Mouse (Mus musculus): ENCODE data around the gene Gm7271. TPM values are rescaled to one million over a fixed set of nuclear protein-coding genes. Genes with fewer than 3 reads are reported as not detected.

Gm7271 gene
- not detected in 2 replicates for polyA plus RNA-seq (2016; fragmentation: Nextera tagmentation; extraction: Ambion mirVana)

GRCm38 (mm10) chr5:76483811-76484210 lies at the start of gene Gm7271:
Gene Gm7271 (plus strand): TSS chr5:76484040.
- Histone ChIP-seq H3K9ac (no peak within 1 kb of the TSS), H3K4me3 (replicated peaks) (no peak within 1 kb of the TSS), H3K27me3 (no peaks in the 10 kb centered on the region), H3K4me2 (no peak within 1 kb of the TSS), H3K9me3 (no peaks in the 10 kb centered on the region), H3K36me3 (replicated peaks) (no peaks in the 10 kb centered on the region), H3K27ac (no peak within 1 kb of the TSS), H3K4me1 (no peaks in the 10 kb centered on the region)
- 60% methylated on average over 5 of the region's 5 CpGs for WGBS
- ATAC-seq (ENCODE audit: low FRiP score): no peak

- Histone ChIP-seq H3K4me2 (no peak overlapping the region), H3K36me3 (replicated peaks) (no peaks in the 10 kb centered on the region), H3K9me3 (no peaks in the 10 kb centered on the region), H3K4me1 (no peaks in the 10 kb centered on the region), H3K27me3 (no peaks in the 10 kb centered on the region), H3K27ac (no peak overlapping the region), H3K9ac (no peak overlapping the region), H3K4me3 (replicated peaks) (no peak overlapping the region)
- ATAC-seq (ENCODE audit: low FRiP score): no peak
- WGBS: 86% methylated on average over 5 of the region's 5 CpGs
Measured at GRCm38 (mm10) chr5:76437100-76437499, 46.7 kb upstream of the Gm7271 start.

GRCm38 (mm10) chr5:76437696-76438095 lies 46.1 kb upstream of the Gm7271 start:
- no peak overlapping the region for H3K4me3 ChIP-seq (replicated peaks)
- WGBS: 94% methylated on average over 8 of the region's 8 CpGs
- no peaks in the 10 kb centered on the region for H3K4me1 ChIP-seq
- no peak overlapping the region for H3K27ac ChIP-seq
- no peaks in the 10 kb centered on the region for H3K36me3 ChIP-seq (replicated peaks)
- H3K4me2 ChIP-seq: no peak overlapping the region
- H3K27me3 ChIP-seq: no peaks in the 10 kb centered on the region
- no peak overlapping the region for H3K9ac ChIP-seq
- ATAC-seq (ENCODE audit: low FRiP score): no peak
- H3K9me3 ChIP-seq: no peaks in the 10 kb centered on the region

GRCm38 (mm10) chr5:76441431-76441830 lies 42.4 kb upstream of the Gm7271 start:
- 79% methylated on average over 4 of the region's 4 CpGs for WGBS
- ATAC-seq (ENCODE audit: low FRiP score): no peak

GRCm38 (mm10) chr5:76474931-76475330 lies 8.9 kb upstream of the Gm7271 start:
- no peak overlapping the region for H3K9ac ChIP-seq
- WGBS: 96% methylated on average over 2 of the region's 2 CpGs
- no peaks in the 10 kb centered on the region for H3K36me3 ChIP-seq (replicated peaks)
- H3K27me3 ChIP-seq: no peaks in the 10 kb centered on the region
- no peak overlapping the region for H3K27ac ChIP-seq
- no peaks in the 10 kb centered on the region for H3K9me3 ChIP-seq
- ATAC-seq (ENCODE audit: low FRiP score): no peak
- H3K4me1 ChIP-seq: no peaks in the 10 kb centered on the region
- H3K4me3 ChIP-seq (replicated peaks): no peak overlapping the region
- H3K4me2 ChIP-seq: no peak overlapping the region

More at GRCm38 (mm10) chr5:76441431-76441830, 42.4 kb upstream of the Gm7271 start:
- H3K27me3 ChIP-seq: no peaks in the 10 kb centered on the region
- H3K9ac ChIP-seq: no peak overlapping the region
- no peak overlapping the region for H3K4me3 ChIP-seq (replicated peaks)
- H3K27ac ChIP-seq: no peak overlapping the region
- no peaks in the 10 kb centered on the region for H3K9me3 ChIP-seq
- H3K4me2 ChIP-seq: no peak overlapping the region
- no peaks in the 10 kb centered on the region for H3K36me3 ChIP-seq (replicated peaks)
- no peaks in the 10 kb centered on the region for H3K4me1 ChIP-seq

- Histone ChIP-seq H3K27ac (no peak overlapping the region), H3K4me1 (no peaks in the 10 kb centered on the region), H3K4me2 (no peak overlapping the region), H3K27me3 (no peaks in the 10 kb centered on the region), H3K9ac (no peak overlapping the region), H3K36me3 (replicated peaks) (no peaks in the 10 kb centered on the region), H3K4me3 (replicated peaks) (no peak overlapping the region), H3K9me3 (no peaks in the 10 kb centered on the region)
- no peak for ATAC-seq (ENCODE audit: low FRiP score)
- 84% methylated on average over 4 of the region's 4 CpGs for WGBS
Measured at GRCm38 (mm10) chr5:76476873-76477272, 7.0 kb upstream of the Gm7271 start.

GRCm38 (mm10) chr5:76477764-76478163 lies 6.1 kb upstream of the Gm7271 start:
- Histone ChIP-seq H3K36me3 (replicated peaks) (no peaks in the 10 kb centered on the region), H3K9ac (no peak overlapping the region), H3K27me3 (no peaks in the 10 kb centered on the region), H3K4me2 (no peak overlapping the region), H3K27ac (no peak overlapping the region), H3K4me1 (no peaks in the 10 kb centered on the region), H3K4me3 (replicated peaks) (no peak overlapping the region), H3K9me3 (no peaks in the 10 kb centered on the region)
- WGBS: 42% methylated on average over 9 of the region's 9 CpGs
- no peak for ATAC-seq (ENCODE audit: low FRiP score)

GRCm38 (mm10) chr5:76495126-76495525 lies 11.3 kb downstream of the Gm7271 start:
- 75% methylated on average over 13 of the region's 13 CpGs for WGBS
- no peak for ATAC-seq (ENCODE audit: low FRiP score)
- H3K27me3 ChIP-seq: no peaks in the 10 kb centered on the region
- H3K4me2 ChIP-seq: no peak overlapping the region
- H3K9ac ChIP-seq: no peak overlapping the region
- no peak overlapping the region for H3K4me3 ChIP-seq (replicated peaks)
- no peaks in the 10 kb centered on the region for H3K4me1 ChIP-seq
- no peaks in the 10 kb centered on the region for H3K9me3 ChIP-seq
- no peaks in the 10 kb centered on the region for H3K36me3 ChIP-seq (replicated peaks)
- H3K27ac ChIP-seq: no peak overlapping the region

- ATAC-seq (ENCODE audit: low FRiP score): no peak
- no peak overlapping the region for H3K27ac ChIP-seq
- H3K4me3 ChIP-seq (replicated peaks): no peak overlapping the region
- H3K9ac ChIP-seq: no peak overlapping the region
- H3K36me3 ChIP-seq (replicated peaks): no peaks in the 10 kb centered on the region
- no peaks in the 10 kb centered on the region for H3K9me3 ChIP-seq
- no peak overlapping the region for H3K4me2 ChIP-seq
- WGBS: 94% methylated on average over 1 of the region's 1 CpGs
- no peaks in the 10 kb centered on the region for H3K27me3 ChIP-seq
- no peaks in the 10 kb centered on the region for H3K4me1 ChIP-seq
Measured at GRCm38 (mm10) chr5:76522446-76522845, 38.6 kb downstream of the Gm7271 start.

- H3K4me2 ChIP-seq: no peak overlapping the region
- H3K36me3 ChIP-seq (replicated peaks): no peaks in the 10 kb centered on the region
- WGBS: 78% methylated on average over 5 of the region's 5 CpGs
- no peak for ATAC-seq (ENCODE audit: low FRiP score)
- no peaks in the 10 kb centered on the region for H3K27me3 ChIP-seq
- H3K4me1 ChIP-seq: peaks cover under 1% of the 10 kb centered on the region; the same call in 1 of the 2 replicates
- no peak overlapping the region for H3K27ac ChIP-seq
- no peaks in the 10 kb centered on the region for H3K9me3 ChIP-seq
- H3K9ac ChIP-seq: no peak overlapping the region
- no peak overlapping the region for H3K4me3 ChIP-seq (replicated peaks)
Measured at GRCm38 (mm10) chr5:76524623-76525022, 40.8 kb downstream of the Gm7271 start.

GRCm38 (mm10) chr5:76525066-76525465 lies 41.2 kb downstream of the Gm7271 start:
- Histone ChIP-seq H3K36me3 (replicated peaks) (no peaks in the 10 kb centered on the region), H3K9ac (no peak overlapping the region), H3K9me3 (no peaks in the 10 kb centered on the region), H3K27ac (no peak overlapping the region), H3K4me2 (no peak overlapping the region), H3K4me1 (peaks cover 5% of the 10 kb centered on the region), H3K4me3 (replicated peaks) (no peak overlapping the region), H3K27me3 (no peaks in the 10 kb centered on the region)
- no peak for ATAC-seq (ENCODE audit: low FRiP score)
- 47% methylated on average over 4 of the region's 4 CpGs for WGBS

GRCm38 (mm10) chr5:76525829-76526228 lies 42.0 kb downstream of the Gm7271 start:
- 49% methylated on average over 2 of the region's 2 CpGs for WGBS
- no peak overlapping the region for H3K27ac ChIP-seq
- H3K27me3 ChIP-seq: no peaks in the 10 kb centered on the region
- no peak overlapping the region for H3K4me3 ChIP-seq (replicated peaks)
- H3K4me1 ChIP-seq: peaks cover 12% of the 10 kb centered on the region
- H3K9ac ChIP-seq: no peak overlapping the region
- H3K4me2 ChIP-seq: no peak overlapping the region
- no peaks in the 10 kb centered on the region for H3K9me3 ChIP-seq
- ATAC-seq (ENCODE audit: low FRiP score): no peak
- H3K36me3 ChIP-seq (replicated peaks): no peaks in the 10 kb centered on the region

GRCm38 (mm10) chr5:76529040-76529703 lies 45.3 kb downstream of the Gm7271 start, which contains the start of gene Exoc1:
Gene Exoc1 (plus strand): TSS chr5:76529311.
- H3K9ac ChIP-seq: peak within 1 kb of the TSS; percentile 78
- peak within 1 kb of the TSS; percentile 67 for H3K27ac ChIP-seq
- peak within 1 kb of the TSS; percentile 93 for H3K4me2 ChIP-seq
- under 1% methylated on average over 39 of the region's 39 CpGs for WGBS
- no peaks in the 10 kb centered on the region for H3K9me3 ChIP-seq
- no peaks in the 10 kb centered on the region for H3K27me3 ChIP-seq
- H3K36me3 ChIP-seq (replicated peaks): peaks cover 6% of the 10 kb centered on the region; the same call in 1 of the 2 replicates
- peaks cover 15% of the 10 kb centered on the region for H3K4me1 ChIP-seq
- H3K4me3 ChIP-seq (replicated peaks): peak within 1 kb of the TSS; percentile 86
- ATAC-seq (ENCODE audit: low FRiP score): peak; percentile 100

Data from forebrain, embryonic 12.5 days (tissue).